Mouse (Mus musculus) spleen, adult 2 months (tissue): ENCODE data around the gene Rad9a.

Experiments used
- CTCF ChIP-seq: fragments of 200-500 bp; IDR thresholded peaks from 2 replicates; pipeline ENCODE4 v1.5.1; 2011; ENCODE audit warnings: mild to moderate bottlenecking, inconsistent platforms; ENCODE audit not compliant: insufficient read depth, insufficient read length, insufficient replicate concordance; ENCODE audit errors: extremely low read depth
- POLR2A ChIP-seq: fragments of 200-500 bp; IDR thresholded peaks from 2 replicates; pipeline ENCODE4 v1.6.1; 2011; ENCODE audit warnings: low read depth, low read length, inconsistent platforms

DNA sequence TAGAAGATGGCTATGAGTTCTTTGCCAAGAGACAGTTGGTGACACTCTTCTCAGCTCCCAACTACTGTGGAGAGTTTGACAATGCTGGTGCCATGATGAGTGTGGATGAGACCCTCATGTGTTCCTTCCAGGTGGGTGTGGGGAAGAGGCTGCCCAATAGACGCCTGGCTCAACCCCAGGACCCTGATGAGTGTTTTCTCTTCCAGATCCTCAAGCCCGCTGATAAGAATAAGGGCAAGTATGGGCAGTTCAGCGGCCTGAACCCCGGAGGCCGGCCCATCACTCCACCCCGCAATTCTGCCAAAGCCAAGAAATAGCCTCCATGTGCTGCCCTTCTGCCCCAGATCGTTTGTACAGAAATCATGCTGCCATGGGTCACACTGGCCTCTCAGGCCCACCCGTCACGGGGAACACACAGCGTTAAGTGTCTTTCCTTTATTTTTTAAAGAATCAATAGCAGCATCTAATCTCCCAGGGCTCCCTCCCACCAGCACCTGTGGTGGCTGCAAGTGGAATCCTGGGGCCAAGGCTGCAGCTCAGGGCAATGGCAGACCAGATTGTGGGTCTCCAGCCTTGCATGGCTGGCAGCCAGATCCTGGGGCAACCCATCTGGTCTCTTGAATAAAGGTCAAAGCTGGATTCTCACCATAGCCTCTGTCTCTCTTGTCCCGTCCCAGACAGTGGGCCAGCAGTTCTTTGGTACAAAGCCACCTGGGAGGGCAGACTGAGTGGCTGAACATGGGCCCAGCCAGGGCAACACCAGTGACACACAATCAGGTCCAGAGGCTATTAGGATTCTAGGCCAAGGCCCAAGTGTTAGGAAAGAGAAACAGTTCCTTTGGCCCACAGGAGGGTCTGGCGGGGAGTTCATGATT is 6.4 kb downstream of the Rad9a start:
- TF ChIP-seq CTCF (no peak), POLR2A (no peak)
